Mouse (Mus musculus) thymus, adult 2 months (tissue): ENCODE data around the gene Fgfr2. TPM values are rescaled to one million over a fixed set of nuclear protein-coding genes. Genes with fewer than 3 reads are reported as not detected.

Source experiments
- DNase-seq: peaks from one replicate; pipeline ENCODE4 v3.0.0; 2021
- H3K27ac ChIP-seq: fragments of 200-500 bp; 2 replicates; pipeline ENCODE4 v1.5.1; 2012; ENCODE audit warnings: low read length, control low read depth; ENCODE audit not compliant: control insufficient read depth, insufficient read depth
- H3K27me3 ChIP-seq: fragments of 200-500 bp; 2 replicates; pipeline ENCODE4 v1.6.1; 2012; ENCODE audit warnings: mild to moderate bottlenecking, low read length, moderate library complexity, mixed read lengths; ENCODE audit not compliant: control insufficient read depth, insufficient read depth
- H3K36me3 ChIP-seq: fragments of 200-500 bp; 2 replicates; pipeline ENCODE4 v1.6.1; 2012; ENCODE audit warnings: mild to moderate bottlenecking, low read length, moderate library complexity; ENCODE audit not compliant: control insufficient read depth, insufficient read depth
- H3K4me1 ChIP-seq: fragments of 200-500 bp; replicated peaks from 2 replicates; pipeline ENCODE4 v1.6.1; 2012; ENCODE audit warnings: low read length; ENCODE audit not compliant: control insufficient read depth, insufficient read depth
- H3K4me3 ChIP-seq: fragments of 200-500 bp; 2 replicates; pipeline ENCODE4 v1.5.1; 2012; ENCODE audit warnings: mild to moderate bottlenecking, low read length, control low read depth, moderate library complexity; ENCODE audit not compliant: control insufficient read depth, insufficient read depth
- CTCF ChIP-seq: fragments of 200-500 bp; IDR thresholded peaks from 2 replicates; pipeline ENCODE4 v1.5.1; 2012; ENCODE audit warnings: mild to moderate bottlenecking, control low read depth, low read length, moderate library complexity, borderline replicate concordance; ENCODE audit not compliant: control insufficient read depth, poor library complexity, insufficient read depth; ENCODE audit errors: extremely low read depth
- POLR2A ChIP-seq: fragments of 200-500 bp; IDR thresholded peaks from 2 replicates; pipeline ENCODE4 v1.6.1; 2012; ENCODE audit warnings: mild to moderate bottlenecking, low read length, control low read depth, moderate library complexity; ENCODE audit not compliant: control insufficient read depth, poor library complexity, insufficient read depth; ENCODE audit errors: extremely low read depth
- WGBS: fragments of 180-500 bp; shearing (Covaris S2); methylation state at CpG from one replicate; pipeline ENCODE4 v1.1.7; 2018; 5-methylcytosine and 5-hydroxymethylcytosine counted together
- polyA plus RNA-seq: library from polyadenylated mRNA; depleted of rRNA; stranded (reverse); fragments of >200 nt; gene quantifications from 2 replicates; pipeline ENCODE4 v1.2.3, GENCODE M21; 2012

Fgfr2 gene
- polyA plus RNA-seq, 1 experiment, result 12.1 TPM

GRCm38 (mm10) chr7:131465117-131465601 lies 1658.0 kb downstream of the Fgfr2 start:
- Histone ChIP-seq H3K4me1 (0 out of 2 replicates have a peak, but pooled peaks cover 2% of the 10 kb centered on the region), H3K4me3 (no peak overlapping the region), H3K27me3 (no peaks in the 10 kb centered on the region), H3K27ac (no peak overlapping the region), H3K36me3 (no peaks in the 10 kb centered on the region)
- DNase-seq, result no peak
- 69% methylated on average over 3 of the region's 3 CpGs for WGBS
- TF ChIP-seq CTCF, result no peak
- no peak for TF ChIP-seq POLR2A

DNA sequence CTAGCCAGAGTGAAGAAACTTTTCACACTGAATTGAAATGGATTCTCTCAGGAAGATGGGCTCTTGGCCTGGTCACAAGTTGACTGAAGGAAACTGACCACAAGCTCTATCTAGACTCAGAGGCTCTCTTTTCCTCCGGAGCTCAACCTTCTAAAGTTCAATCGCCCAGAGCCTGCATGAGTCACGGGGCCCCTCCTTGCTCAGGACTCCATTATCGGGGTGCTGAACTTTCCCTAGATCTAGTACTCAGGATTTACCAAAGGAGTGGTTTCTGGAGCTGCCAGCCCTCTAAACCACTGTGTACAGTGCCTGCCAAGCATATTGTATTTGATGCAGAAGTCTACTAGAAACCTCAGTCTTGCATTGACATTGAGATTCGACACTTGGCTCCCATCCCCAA lies 1666.4 kb downstream of the Fgfr2 start:
- DNase-seq, result no peak
- no peak overlapping the region for H3K27ac ChIP-seq
- no peaks in the 10 kb centered on the region for H3K36me3 ChIP-seq
- H3K27me3 ChIP-seq, result no peaks in the 10 kb centered on the region
- TF ChIP-seq POLR2A, result no peak
- TF ChIP-seq CTCF, result no peak
- H3K4me3 ChIP-seq, result no peak overlapping the region
- no peaks in the 10 kb centered on the region for H3K4me1 ChIP-seq
- 90% methylated on average over 5 of the region's 5 CpGs for WGBS

- H3K4me3 ChIP-seq, result no peak overlapping the region
- WGBS, result 81% methylated on average over 3 of the region's 3 CpGs
- H3K27me3 ChIP-seq, result no peaks in the 10 kb centered on the region
- no peaks in the 10 kb centered on the region for H3K4me1 ChIP-seq
- H3K36me3 ChIP-seq, result no peaks in the 10 kb centered on the region
- TF ChIP-seq CTCF (no peak), POLR2A (no peak)
- no peak overlapping the region for H3K27ac ChIP-seq
- DNase-seq, result no peak
Observed at GRCm38 (mm10) chr7:131437051-131437450, 1686.1 kb downstream of the Fgfr2 start.

GRCm38 (mm10) chr7:131434276-131434675 lies 1688.9 kb downstream of the Fgfr2 start:
- Histone ChIP-seq H3K27ac (no peak overlapping the region), H3K36me3 (no peaks in the 10 kb centered on the region), H3K4me3 (no peak overlapping the region), H3K27me3 (no peaks in the 10 kb centered on the region), H3K4me1 (no peaks in the 10 kb centered on the region)
- TF ChIP-seq CTCF, result no peak
- TF ChIP-seq POLR2A, result no peak
- WGBS, result 96% methylated on average over 1 of the region's 1 CpGs
- no peak for DNase-seq

- no peaks in the 10 kb centered on the region for H3K36me3 ChIP-seq
- no peak for TF ChIP-seq CTCF
- no peak for TF ChIP-seq POLR2A
- no peak for DNase-seq
- no peaks in the 10 kb centered on the region for H3K27me3 ChIP-seq
- 54% methylated on average over 1 of the region's 1 CpGs for WGBS
- no peak overlapping the region for H3K27ac ChIP-seq
- no peak overlapping the region for H3K4me3 ChIP-seq
- H3K4me1 ChIP-seq, result no peaks in the 10 kb centered on the region
Observed at GRCm38 (mm10) chr7:131432244-131432643, 1690.9 kb downstream of the Fgfr2 start.

GRCm38 (mm10) chr7:131427331-131427730 lies 1695.8 kb downstream of the Fgfr2 start:
- H3K36me3 ChIP-seq, result no peaks in the 10 kb centered on the region
- no peak overlapping the region for H3K4me3 ChIP-seq
- TF ChIP-seq CTCF (no peak), POLR2A (no peak)
- 96% methylated on average over 5 of the region's 5 CpGs for WGBS
- H3K27me3 ChIP-seq, result no peaks in the 10 kb centered on the region
- no peak for DNase-seq
- no peaks in the 10 kb centered on the region for H3K4me1 ChIP-seq
- H3K27ac ChIP-seq, result no peak overlapping the region

GRCm38 (mm10) chr7:131424912-131425311 lies 1698.2 kb downstream of the Fgfr2 start:
- TF ChIP-seq CTCF (no peak), POLR2A (no peak)
- WGBS, result 89% methylated on average over 2 of the region's 2 CpGs
- H3K27ac ChIP-seq, result no peak overlapping the region
- no peaks in the 10 kb centered on the region for H3K4me1 ChIP-seq
- H3K27me3 ChIP-seq, result no peaks in the 10 kb centered on the region
- no peak overlapping the region for H3K4me3 ChIP-seq
- DNase-seq, result no peak
- H3K36me3 ChIP-seq, result no peaks in the 10 kb centered on the region
